Mouse (Mus musculus) embryo, embryonic 9.5 days (tissue): ENCODE measurements at regions not wholly inside any gene's neighbourhood (a gene's known extent, or its start where the extent isn't known, plus 50 kb on each side); places are given as distances from the start of the nearest gene placed in this dataset.
"Not testable (repeated sequence)": the region's sequence is repeated elsewhere in the genome, so short reads cannot be mapped to it uniquely, and the experiment has no call there.

Experiments
- DNase-seq: peaks from one replicate; pipeline ENCODE4 v3.0.0-alpha.2; 2017; ENCODE audit errors: extremely low spot score

DNA sequence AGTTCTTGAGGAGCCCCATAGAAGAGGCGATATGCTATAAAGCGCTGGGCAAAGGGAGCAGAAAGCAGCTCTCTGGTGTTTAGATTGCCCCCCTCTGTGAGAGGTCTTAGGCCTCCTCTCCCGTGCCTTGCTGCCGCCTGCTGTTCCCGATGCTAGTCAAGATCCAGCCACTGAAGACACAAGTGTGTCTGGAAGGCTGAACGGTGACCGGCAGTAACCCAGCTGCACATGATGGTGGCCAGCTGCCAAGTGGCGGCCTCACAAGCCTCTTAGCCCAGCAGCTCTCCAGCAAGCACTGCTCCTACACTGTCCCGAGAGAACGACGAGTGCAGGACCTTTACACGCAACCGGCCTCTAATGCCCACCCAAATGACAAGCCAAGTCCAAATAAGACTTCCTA, 104.1 kb upstream of the Abca1 start:
- no peak for DNase-seq

GRCm38 (mm10) chr4:53262466-53262865, 102.8 kb upstream of the Abca1 start:
- DNase-seq = no peak

DNA sequence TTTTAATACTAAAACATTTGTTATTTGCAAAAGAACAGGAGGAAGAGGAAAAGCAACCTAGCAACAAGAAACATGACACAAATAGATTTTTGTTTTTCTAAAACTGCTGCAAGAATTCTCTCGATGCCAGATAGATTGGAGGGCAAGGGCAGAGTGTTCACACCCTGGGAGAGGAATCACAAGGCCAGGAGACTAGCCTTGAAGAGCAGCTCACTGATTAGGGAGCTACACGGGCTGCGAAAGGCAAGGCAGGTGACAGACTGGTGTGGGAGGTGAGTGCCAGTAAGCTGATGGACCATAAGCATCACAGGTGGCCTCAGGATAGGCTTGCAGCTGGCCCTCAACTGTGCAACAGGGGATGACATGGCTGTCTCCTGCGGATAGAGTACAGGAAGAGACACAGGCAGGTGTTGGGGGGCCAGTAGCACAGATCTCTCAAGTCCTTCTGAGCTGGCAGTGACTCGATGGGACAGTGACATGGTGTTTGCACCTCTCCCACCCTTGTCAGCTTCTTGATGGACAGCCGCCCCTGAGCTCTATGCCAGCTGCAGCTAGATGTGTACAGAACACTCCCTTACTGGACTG, 102.0 kb upstream of the Abca1 start:
- DNase-seq = no peak

DNA sequence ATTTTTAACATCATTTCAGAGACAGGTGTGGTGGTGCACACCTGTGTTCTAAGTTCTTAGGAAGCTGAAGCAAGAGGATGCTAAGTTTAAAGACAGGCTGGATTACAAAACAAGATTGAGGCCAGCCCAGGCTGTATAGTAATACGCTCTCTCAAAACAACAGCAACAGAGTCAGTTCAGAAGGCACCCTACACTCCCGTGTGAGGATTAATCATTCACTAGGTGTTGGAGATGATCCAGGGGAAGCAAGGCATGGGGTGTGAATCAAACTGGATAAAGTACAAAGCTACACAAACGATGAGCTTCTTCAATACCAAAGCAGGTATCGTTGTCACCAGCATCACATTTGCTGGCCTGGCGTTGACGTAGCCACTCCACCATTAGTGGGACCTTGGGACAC, 99.3 kb upstream of the Abca1 start:
- no peak for DNase-seq

DNA sequence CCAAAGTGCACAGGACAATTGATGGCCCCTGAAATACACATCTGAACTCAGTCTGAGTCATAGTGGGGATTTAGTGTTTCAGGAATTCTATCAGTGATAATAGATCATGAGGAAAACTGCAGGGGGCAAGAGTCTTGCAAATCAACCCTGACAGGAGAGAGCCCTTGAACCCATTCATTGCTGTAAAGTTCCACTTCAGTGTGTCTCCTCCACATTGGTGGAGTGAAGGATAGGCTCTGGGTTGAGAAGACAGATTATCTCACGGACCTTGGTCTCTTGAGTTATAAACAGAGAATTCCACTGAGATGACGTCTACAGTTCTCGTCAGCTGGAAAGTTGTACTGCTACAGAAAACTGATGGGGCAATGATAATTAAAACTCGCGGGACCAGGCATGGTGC, 97.3 kb upstream of the Abca1 start:
- DNase-seq = no peak

- DNase-seq = no peak
Observed at GRCm38 (mm10) chr4:53254483-53254882, 94.8 kb upstream of the Abca1 start.

- no peak for DNase-seq
Observed at GRCm38 (mm10) chr4:53253680-53254079, 94.0 kb upstream of the Abca1 start.

- no peak for DNase-seq
Observed at GRCm38 (mm10) chr4:53250325-53250724, 90.6 kb upstream of the Abca1 start.

GRCm38 (mm10) chr4:53246083-53246747, 86.5 kb upstream of the Abca1 start:
- DNase-seq = no peak

- DNase-seq = no peak
Observed at GRCm38 (mm10) chr4:53245553-53245952, 85.9 kb upstream of the Abca1 start.

- not testable (repeated sequence) for DNase-seq
Observed at GRCm38 (mm10) chr4:53243473-53243872, 83.8 kb upstream of the Abca1 start.

GRCm38 (mm10) chr4:53239856-53240255, 80.2 kb upstream of the Abca1 start:
- no peak for DNase-seq

GRCm38 (mm10) chr4:53238314-53239259, 78.9 kb upstream of the Abca1 start:
- DNase-seq = no peak

DNA sequence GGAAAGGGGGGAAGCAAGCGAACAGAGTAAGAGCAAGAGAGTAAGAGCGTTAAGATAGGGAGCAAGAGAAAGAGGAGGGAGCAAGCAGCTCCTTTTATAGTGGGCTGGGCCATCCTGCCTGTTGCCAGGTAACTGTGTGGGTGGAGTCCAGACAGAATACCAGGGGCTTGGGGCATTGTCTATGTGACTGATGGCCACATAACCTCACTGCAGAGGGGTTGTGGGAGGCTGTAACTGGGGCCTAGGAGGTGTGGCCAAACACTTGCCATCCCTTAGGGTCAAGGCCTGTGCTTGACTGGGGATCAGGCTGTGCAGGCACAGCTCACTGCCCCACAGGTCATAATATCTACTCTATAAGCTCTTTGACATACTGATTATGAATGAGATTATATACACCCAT, 76.2 kb upstream of the Abca1 start:
- DNase-seq = peak; percentile 34

DNA sequence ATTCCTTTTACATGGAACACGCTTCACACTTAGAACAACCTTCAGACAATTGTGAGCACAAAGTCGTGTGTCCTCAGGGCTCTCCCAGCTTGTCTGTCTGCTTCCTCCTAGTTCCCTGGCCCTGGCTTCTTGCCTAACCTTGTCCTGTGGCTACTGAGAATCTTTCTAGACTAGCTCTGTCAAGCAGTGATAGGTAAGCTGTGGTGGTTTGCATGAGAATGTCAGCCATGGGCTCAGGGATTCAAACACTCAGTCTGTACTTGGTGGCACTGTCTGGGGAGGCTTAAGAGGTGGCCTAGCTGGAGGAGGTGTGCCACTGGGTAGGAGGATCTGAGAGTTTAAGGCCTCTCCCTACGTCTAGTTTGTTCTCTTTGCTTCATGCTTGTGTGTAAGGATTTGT, 72.7 kb upstream of the Abca1 start:
- no peak for DNase-seq

DNA sequence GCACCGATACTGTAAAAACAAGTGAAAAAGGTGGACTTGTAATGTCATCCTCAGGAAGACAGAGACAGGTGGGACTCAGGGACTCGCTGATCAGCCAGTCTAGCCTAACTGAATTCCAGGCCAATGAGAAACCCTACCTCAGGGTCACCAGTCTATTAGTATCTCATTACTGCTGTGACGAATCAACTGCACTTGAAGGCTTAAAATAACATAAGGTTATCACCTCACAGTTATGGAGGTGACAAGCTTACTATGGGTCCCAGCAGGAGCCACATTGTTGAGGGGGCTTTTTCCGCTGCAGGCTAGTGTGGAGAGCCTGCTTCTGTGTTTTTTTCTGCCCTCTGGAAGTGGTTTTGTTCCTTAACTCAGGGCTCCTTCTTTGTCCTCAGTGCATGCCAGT, 72.2 kb upstream of the Abca1 start:
- DNase-seq = no peak

- DNase-seq = no peak
Observed at GRCm38 (mm10) chr4:53231046-53231445, 71.4 kb upstream of the Abca1 start.

GRCm38 (mm10) chr4:53228444-53228843, 68.7 kb upstream of the Abca1 start:
- peak; percentile 20 for DNase-seq

- no peak for DNase-seq
Observed at GRCm38 (mm10) chr4:53227771-53228170, 68.1 kb upstream of the Abca1 start.

GRCm38 (mm10) chr4:53227071-53227470, 67.4 kb upstream of the Abca1 start:
- DNase-seq = no peak

DNA sequence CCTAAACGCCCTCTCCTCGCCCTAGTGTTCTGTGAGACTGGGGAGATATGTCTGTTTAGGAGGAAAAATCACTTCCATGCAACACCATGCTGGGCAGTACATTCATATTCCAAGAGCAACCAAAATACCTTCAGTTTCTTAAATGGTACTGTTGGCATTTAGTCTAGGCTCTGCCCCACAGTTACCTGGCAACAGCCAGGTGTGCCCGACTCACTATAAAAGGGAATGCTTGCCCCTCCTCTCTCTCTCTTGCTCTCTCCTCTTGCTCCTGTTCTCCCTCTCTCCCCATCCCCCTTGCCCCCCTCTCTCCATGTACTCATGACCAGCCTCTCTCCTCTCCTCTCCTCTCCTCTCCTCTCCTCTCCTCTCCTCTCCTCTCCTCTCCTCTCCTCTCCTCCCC, 66.7 kb upstream of the Abca1 start:
- no peak for DNase-seq

DNA sequence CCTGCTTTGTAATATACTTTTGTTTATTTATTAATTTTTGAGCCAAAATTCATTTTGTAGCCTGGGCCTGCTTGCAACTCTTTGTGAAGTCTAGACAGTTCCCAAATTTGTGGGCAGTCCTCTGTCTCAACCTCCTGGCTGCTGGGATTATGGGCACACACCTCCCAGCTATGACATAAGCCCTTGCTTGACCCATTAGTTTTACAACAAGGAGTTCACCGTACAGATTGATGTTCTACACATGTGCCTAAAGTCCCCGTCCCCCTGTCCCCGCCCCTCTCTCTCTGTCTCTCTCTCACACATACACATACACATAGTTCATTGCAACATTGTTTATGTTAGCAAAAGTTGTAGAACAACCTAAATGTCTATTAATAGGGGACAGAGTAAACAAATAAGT, 63.7 kb upstream of the Abca1 start:
- DNase-seq = no peak

- no peak for DNase-seq
Observed at GRCm38 (mm10) chr4:53220809-53221208, 61.1 kb upstream of the Abca1 start.
